28 mouse cellular contexts compared by ENCODE assay signal in the genomic region with DNA sequence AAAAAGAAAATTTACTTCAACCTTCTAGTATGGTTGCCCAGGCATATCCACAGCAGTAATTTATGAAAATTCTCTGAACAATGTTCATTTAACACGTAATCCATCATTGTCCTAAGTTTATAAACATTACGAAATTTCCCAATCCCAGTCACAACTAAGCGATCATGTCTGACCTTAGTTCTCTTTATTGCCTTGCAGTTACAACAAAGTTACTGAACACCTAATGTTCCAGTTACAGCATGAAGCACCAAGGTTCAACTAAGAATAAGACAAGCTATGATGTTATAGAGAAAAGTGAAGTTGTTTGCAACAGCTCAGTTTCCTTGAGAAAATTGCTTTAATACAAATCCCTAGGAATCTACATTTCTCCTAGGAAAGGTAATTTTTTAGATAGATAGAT. TPM values are rescaled to one million over a fixed set of nuclear protein-coding genes. Genes with fewer than 3 reads are reported as not detected.
"Had no signal": no experiment of that assay in that cellular context is flagged by ENCODE, and none has a peak within 500 bp of the region (broad histone marks: within the 10 kb centered on the region; RNA-seq: fewer than 3 reads in every experiment).

No protein-coding gene starts in this region.

- ATAC-seq: forebrain, postnatal 0 days; hindbrain, postnatal 0 days; intestine, embryonic 16.5 days had no signal

- H3K9me3 ChIP-seq: heart, embryonic 13.5 days; heart, embryonic 15.5 days; hindbrain, embryonic 13.5 days; hindbrain, embryonic 15.5 days; limb, embryonic 13.5 days; limb, embryonic 15.5 days; liver, embryonic 15.5 days had no signal

- H3K4me2 ChIP-seq: heart, embryonic 11.5 days; heart, embryonic 13.5 days; heart, embryonic 15.5 days; hindbrain, embryonic 13.5 days; hindbrain, embryonic 15.5 days; limb, embryonic 13.5 days; limb, embryonic 15.5 days; liver, embryonic 13.5 days; liver, embryonic 15.5 days had no signal

- H3K9ac ChIP-seq: forebrain, postnatal 0 days; heart, embryonic 13.5 days; heart, embryonic 15.5 days; hindbrain, embryonic 13.5 days; hindbrain, embryonic 15.5 days; limb, embryonic 13.5 days; limb, embryonic 15.5 days; liver, embryonic 13.5 days; liver, embryonic 15.5 days had no signal

- DNase-seq: forebrain, postnatal 0 days; gastrocnemius, postnatal 14 days; gastrocnemius, postnatal 36 days; heart, adult 11 months; heart, adult 2 months; heart, postnatal 14 days; heart, postnatal 36 days; kidney, adult 11 months; kidney, postnatal 10 days; layer of hippocampus, adult 9-11 months; layer of hippocampus, postnatal 36 days; left cerebral cortex, postnatal 4 days; liver, embryonic 13.5 days had no signal

- H3K4me3 ChIP-seq: heart, adult 2 months; heart, embryonic 13.5 days; heart, embryonic 15.5 days; hindbrain, embryonic 13.5 days; hindbrain, embryonic 15.5 days; limb, embryonic 13.5 days; limb, embryonic 15.5 days; liver, embryonic 13.5 days; liver, embryonic 15.5 days had no signal

- H3K27ac ChIP-seq: heart, adult 2 months; heart, embryonic 13.5 days; heart, embryonic 15.5 days; hindbrain, embryonic 13.5 days; hindbrain, embryonic 15.5 days; hindbrain, postnatal 0 days; limb, embryonic 13.5 days; limb, embryonic 15.5 days; liver, embryonic 13.5 days; liver, embryonic 15.5 days had no signal

- H3K36me3 ChIP-seq: heart, embryonic 13.5 days; heart, embryonic 15.5 days; hindbrain, embryonic 13.5 days; hindbrain, embryonic 15.5 days; limb, embryonic 13.5 days; limb, embryonic 15.5 days; liver, embryonic 13.5 days; liver, embryonic 15.5 days had no signal

- H3K4me1 ChIP-seq: heart, embryonic 13.5 days; heart, embryonic 15.5 days; hindbrain, embryonic 13.5 days; hindbrain, embryonic 15.5 days; limb, embryonic 13.5 days; limb, embryonic 15.5 days; liver, embryonic 13.5 days; liver, embryonic 15.5 days had no signal

- H3K27me3 ChIP-seq: heart, embryonic 13.5 days; heart, embryonic 15.5 days; hindbrain, embryonic 13.5 days; hindbrain, embryonic 15.5 days; limb, embryonic 13.5 days; limb, embryonic 15.5 days; liver, embryonic 13.5 days; liver, embryonic 15.5 days had no signal

RNA-seq across cellular contexts. Expression of gene Gm6614, which starts 10.5 kb away (rescaled TPM):
- polyA plus RNA-seq: forebrain, postnatal 0 days; gonadal fat pad, adult 2 months; heart, adult 2 months; heart, embryonic 11.5 days; heart, embryonic 13.5 days; heart, embryonic 15.5 days; heart, postnatal 0 days; hindbrain, embryonic 11.5 days; hindbrain, embryonic 13.5 days; hindbrain, embryonic 15.5 days; hindbrain, postnatal 0 days; intestine, embryonic 14.5 days; intestine, embryonic 16.5 days; large intestine, adult 2 months; limb, embryonic 13.5 days; limb, embryonic 15.5 days; liver, embryonic 13.5 days; liver, embryonic 15.5 days had no signal
